Comparison of ENCODE assay signal across 16 mouse cellular contexts in the genomic region with DNA sequence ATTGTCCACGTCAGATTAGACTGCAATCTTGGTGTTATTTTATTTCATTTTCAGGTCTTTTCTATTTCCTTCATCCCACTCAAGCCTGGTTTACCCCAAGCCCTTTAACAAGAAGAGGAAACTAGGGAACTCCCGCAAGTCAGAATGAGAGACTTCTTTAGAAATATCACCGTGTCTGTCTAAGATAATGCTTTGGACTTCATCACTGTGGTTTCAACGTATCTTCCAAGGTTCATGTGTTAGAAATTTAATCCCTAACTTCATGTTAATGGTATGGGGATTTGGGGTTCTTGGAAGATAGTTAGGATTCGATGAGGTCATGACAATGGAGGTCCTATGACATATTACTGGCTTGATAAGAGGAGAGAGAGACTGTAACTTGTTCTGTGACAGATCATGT.
"Had no signal": no experiment of that assay in that cellular context is flagged by ENCODE, and none has a peak within 500 bp of the region (broad histone marks: within the 10 kb centered on the region; RNA-seq: fewer than 3 reads in every experiment).

No protein-coding gene starts in this region.

- H3K27ac ChIP-seq: neural tube, embryonic 13.5 days; neural tube, embryonic 15.5 days; stomach, embryonic 15.5 days; stomach, postnatal 0 days had no signal

- H3K27me3 ChIP-seq: neural tube, embryonic 13.5 days; neural tube, embryonic 15.5 days; stomach, embryonic 15.5 days had no signal

- H3K4me1 ChIP-seq: neural tube, embryonic 13.5 days; neural tube, embryonic 15.5 days; stomach, embryonic 15.5 days had no signal

- H3K9ac ChIP-seq: neural tube, embryonic 13.5 days; neural tube, embryonic 15.5 days; stomach, embryonic 15.5 days had no signal

- H3K9me3 ChIP-seq: neural tube, embryonic 13.5 days; neural tube, embryonic 15.5 days; stomach, embryonic 15.5 days had no signal

- H3K36me3 ChIP-seq: neural tube, embryonic 13.5 days; neural tube, embryonic 15.5 days; stomach, embryonic 15.5 days had no signal

- H3K4me3 ChIP-seq: neural tube, embryonic 13.5 days; neural tube, embryonic 15.5 days; stomach, embryonic 15.5 days had no signal

- DNase-seq: retina, postnatal 1 day; right cerebral cortex, adult 18-20 months; right cerebral cortex, postnatal 14 days; right cerebral cortex, postnatal 25 days; right cerebral cortex, postnatal 4 days; spleen, adult 18-20 months; thymus, adult 18-20 months; thymus, adult 2 months; thymus, postnatal 14 days; thymus, postnatal 25 days; thymus, postnatal 36 days; thymus, postnatal 4 days had no signal
